Mouse (Mus musculus) testis, postnatal 10 days (tissue): ENCODE data around the gene Fbxw8.
A peak's percentile ranks its signal among the peaks of the same experiment; 100 is the strongest.

Experiments
- DNase-seq: peaks from one replicate; pipeline ENCODE4 v3.0.0; 2021; ENCODE audit warnings: low spot score

Gene Fbxw8

DNA sequence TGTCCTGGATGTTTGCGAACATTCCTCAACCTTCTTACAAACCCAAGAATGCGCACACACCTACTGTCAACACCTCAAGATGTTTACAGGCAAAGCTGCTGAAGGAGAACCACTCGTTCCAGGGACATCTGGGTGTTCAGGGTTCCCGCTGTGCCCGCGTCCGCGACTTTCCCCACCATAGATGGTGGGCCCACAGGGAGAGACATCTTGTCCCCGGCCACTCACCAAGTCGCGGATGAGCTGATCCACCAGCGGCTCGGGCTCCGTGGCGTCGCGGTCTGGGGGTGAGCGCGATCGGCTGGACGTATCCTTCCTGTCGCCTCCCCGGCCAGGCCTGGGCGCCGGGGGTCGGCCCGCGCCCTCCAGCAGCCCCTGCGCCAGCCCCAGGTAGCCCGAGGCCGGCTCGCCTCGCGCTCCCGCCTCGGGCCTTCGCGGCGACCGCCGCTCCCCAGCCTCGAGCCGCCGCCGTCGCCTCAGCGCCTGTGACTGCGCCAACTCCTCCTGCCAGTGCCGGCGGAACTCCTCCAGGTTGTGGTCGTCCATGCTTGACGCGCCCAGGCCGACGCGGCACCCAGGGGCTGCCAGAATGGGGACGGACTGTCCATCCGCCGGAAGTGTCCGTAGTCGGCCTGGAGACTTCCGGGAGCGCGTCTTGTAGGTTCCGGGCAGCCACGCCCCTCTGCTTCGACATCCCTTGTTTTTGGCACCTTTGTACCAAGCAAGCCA, at the start of gene Fbxw8:
TSS of gene Fbxw8 (minus strand) at position 626 of the 726 bp plus-strand sequence.
- DNase-seq: peak; percentile 93

DNA sequence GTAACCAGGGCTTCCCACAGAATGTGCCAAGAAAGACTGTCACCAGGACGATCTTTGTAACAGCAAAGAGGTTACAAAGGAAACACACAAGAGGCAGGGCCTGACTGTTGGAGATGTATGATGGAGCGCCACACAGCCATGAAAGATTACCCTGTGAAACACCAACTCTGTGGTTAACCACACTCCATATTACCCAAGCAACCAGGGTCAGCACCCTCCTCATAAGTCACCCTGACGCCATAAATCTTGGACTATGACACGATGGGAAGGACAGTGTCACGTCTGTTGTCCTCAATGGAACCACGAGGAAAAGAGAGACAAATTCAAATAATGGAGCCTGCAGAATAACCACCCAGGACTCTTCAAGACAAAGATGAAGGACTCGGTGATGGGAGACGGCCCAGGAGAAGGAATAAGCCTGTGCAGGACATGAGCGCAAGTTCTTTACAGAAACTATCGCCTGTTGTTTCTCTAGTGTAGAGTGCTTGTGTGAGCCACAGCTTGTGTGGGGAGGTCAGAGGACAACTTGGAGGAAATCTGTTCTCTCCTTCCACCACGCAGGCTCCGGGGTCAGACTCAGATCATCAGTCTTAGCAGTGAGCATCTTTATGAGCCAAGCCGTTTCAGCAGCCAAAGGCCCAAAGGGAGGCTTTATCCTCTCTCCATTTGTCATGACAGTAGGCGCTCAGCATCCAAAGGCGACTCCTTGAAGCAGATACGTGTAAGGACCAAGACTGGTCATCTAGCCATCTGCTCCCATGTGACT, 49.6 kb upstream of the Fbxw8 start:
- no peak for DNase-seq

DNA sequence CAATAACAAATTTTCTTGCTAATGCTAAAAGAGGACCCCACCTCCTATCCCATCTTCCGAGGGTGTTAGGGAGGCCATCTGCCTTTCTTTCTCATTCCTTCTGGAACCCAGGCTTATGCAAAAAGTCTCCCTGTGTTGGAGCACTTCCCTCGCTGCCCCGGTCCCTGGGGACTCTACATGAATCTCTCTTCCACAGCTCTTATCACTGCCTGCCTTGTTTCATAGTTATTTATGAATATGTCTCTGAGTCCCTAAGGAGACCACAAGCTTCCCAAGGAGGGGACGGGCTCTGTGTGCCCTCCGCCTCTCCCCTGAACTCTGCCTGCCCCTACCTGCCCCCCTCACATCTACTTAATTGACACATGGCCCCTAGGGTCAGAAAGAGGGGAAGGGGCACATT, 44.4 kb upstream of the Fbxw8 start:
- no peak for DNase-seq

DNA sequence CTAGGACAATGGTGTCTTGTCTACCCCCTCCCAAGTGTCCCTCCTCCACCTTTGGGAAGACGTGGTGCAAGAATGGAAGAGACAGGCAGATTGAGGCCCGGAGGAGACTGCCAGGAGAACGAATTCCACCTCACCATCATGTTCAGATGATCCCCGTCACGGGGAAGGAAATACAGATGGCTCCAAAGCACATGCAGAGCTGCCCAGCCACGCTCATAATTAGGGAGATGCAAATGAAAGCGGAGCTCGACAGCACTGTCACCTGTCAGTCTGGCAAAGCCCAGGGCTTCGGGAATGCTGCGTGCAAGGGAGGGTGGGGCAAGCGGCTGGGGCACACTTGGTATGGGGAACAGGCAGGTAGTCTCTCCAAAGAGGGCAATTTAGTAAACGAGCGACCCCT, 42.2 kb upstream of the Fbxw8 start:
- DNase-seq: no peak

DNA sequence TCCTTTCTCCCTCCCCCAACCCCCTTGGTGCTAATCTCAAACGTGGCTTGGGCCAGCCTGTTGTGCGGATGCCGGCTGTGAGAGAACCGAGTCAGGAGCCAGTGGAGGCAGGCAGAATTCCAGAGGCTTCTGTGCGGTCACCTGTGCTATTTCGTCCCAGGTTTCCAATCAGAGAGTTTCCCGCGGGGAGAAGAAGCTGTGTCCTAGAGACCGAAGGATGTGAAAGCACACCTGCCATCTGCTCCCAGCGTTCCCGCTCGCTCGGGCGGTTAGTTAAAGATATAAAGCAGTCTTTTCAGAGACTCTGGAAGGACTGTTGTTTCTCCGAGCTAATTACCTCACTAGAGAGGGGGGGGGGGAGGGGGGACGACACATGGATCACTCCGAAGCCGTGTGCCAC, 37.0 kb upstream of the Fbxw8 start:
- no peak for DNase-seq

DNA sequence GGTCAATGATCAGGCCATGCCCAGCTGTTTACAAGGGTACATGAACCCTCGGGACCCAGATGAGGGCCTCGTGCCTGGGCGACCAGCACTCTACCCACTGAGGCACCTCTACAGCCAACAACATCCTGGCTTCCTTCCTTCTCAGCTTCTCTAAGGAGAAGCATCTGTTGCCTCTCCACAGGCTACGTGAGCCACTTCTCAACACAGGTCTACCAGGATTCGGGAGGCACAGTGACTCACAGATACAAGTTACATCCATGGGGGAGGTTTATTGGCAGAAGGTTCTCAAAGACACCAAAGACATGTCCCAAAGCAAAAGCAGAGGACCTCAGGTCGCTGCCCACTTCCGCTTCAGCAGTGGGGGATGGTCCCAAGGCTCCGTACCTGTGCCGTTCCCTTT, 35.2 kb upstream of the Fbxw8 start:
- DNase-seq: no peak

DNA sequence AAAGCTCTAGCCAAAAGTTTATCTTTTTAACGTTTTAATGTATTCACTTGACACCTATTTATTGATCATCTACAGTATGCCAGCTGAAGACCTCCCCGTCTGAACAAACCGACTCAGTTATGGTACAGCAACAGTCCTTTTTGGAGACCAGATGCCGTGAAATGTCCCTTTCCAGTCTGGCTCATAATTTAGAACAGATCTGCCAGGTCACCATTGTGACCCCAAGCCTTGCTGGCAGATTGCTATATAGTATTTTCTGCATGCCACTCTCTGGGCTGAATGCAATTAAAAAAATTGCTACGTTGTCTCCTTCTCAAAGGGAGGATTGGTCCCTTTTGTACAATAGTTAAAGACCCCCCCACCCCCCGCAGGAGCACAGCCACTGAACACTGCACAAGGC, 33.1 kb upstream of the Fbxw8 start:
- DNase-seq: no peak

DNA sequence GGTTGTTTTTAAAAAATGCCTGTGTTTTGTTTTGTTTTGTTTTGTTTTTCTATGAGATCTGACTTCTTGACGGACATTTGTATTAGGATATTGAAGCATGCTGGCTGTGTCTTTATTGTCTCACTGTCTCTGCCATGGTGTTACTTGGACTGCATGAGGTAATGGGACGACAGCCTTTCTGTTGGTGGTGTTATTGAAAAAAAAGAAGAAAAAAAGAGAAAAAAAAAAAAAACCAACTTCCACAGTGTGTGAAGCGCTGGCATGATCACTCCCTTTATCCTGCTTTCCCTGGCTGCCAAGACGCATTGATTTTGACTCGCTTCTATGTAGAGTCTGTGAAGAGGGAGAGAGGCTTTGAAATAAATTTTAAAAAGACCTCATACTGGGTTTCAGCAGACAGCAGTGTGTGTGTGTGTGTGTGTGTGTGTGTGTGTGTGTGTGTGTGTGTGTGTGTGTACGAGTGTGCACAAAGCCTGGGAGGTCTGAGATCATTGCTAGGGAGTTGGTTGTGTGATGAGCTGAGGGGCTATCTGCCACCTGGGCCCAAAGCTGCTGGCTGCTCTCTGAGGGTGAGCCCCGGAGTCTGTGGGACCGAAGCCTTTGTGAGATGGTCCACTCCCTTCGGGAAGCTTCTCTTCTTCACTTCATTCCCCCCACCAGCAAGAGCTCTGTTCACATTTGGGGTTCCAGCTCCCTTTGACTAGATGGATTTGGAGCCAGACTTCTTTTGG, 31.8 kb upstream of the Fbxw8 start:
- no peak for DNase-seq

DNA sequence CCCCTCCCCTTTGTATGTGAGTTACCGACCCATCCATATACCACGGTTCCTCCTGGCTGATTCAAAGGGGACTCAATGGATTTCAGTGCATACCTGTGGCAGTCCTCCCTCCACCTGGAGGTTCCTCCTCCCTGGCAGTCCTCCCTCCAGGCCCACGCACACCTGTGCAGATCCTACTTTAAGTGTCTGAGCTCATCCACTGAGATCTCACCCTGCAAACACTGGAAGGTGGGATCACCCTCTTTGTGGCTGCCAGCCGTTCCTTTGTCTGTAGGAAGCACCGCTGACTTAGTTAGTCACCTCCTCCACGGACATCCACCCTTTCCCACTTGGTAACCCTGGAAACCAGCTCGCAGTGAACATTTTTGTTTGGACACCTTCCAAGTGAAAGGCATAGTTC, 22.4 kb upstream of the Fbxw8 start:
- no peak for DNase-seq

DNA sequence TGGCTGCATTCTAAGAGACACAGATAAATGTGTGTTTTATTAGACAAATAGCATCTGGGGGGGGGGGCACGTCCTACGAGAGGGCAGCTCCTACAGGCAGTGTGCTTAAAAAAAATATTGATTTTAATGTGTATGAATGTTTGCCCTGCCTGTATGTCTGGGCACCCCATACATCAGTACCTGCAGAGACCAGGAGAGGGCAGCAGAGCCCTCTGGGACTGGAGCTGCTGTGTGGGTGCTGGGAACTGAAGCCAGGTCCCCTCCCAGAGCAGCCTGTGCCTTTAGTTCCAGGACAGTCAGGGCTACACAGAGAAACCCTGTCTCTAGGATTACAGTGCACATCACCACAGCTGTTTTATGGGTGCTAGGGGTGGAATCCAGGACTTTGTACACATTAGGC, 19.9 kb upstream of the Fbxw8 start:
- DNase-seq: no peak

DNA sequence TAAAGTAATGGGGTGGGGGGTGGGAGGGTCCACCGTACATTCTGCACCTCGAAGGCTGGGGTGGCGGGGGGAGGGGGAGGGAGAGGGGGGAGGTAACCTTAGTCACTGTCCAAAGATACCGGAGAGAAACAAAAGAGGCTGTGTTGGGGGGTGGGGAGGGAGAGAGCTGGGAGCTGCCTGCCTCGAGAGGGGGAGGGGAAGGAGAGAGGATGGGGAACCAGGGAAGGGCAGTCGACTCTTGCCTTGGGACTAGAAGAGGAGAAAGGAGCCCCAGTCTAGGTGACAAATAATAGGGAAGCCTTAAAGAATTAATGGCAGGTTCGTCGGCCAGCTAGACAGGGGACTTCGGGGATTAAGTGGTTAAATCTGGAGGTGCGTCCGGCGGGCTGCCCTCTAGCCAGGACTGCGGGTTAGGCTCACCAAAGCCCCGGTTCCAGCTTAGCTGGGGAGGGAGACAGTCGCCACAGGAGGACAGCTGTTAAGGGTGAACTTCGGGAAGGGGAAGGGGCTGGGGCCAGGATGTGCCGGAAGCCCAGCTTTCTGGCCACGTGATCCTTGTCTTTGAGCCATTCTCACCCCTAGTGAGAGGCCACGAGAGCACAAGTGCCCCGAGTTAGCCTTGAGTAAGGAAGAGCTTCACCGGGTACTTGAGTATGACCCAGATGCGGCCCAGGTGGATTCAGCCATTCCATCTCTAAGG, 19.2 kb upstream of the Fbxw8 start:
- DNase-seq: no peak

DNA sequence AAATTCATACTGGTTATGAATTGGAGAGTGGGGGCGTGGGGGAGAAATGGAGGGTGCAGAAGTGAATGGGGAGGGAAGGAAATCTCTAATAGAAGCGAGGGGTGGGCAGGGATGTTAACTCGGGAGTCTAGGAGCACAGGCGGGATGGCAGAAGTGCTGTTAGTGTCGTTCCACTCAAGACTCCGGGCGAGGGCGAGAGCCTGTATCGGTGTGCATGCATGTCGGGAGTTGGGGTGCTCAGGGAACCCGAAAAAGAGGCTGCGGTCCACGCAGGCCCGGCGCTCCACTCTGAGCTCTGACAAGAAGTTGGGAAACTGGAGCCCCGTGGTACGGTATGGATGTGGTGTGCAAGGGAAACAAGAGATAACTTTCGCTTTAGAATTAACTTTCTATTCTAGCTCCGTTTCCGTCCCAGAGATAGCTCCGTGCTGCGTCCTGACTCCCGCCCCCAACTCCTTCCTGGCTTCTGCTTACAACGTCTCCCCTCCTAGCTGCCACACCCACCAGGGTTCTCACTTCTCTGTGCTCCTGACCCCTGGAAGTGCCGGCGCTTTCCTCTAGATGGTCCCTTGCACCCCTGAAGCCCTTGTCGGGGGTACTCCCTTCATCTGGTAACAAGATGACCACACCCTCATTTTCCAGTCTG, 16.9 kb upstream of the Fbxw8 start:
- DNase-seq: no peak

DNA sequence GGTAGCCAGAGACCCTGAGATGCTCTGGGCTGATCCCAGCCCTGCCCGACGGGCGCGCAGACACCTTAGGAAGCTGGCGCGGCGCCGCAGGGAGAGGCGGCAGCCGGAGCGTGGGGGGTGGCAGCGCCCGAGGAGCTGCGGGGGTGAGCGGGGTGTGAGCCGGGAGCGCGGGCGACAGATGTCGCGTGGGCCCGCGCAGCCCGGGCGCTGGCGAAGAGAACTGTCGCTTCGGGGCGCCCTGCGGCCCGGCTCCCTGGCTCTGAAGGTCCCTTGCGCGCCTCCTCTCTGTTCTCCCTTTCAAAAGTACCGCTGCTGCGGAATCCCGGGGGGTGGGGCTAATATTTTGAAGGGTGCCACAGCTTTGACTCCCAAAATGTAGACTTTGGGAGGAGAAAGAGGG, 16.4 kb upstream of the Fbxw8 start:
- no peak for DNase-seq

DNA sequence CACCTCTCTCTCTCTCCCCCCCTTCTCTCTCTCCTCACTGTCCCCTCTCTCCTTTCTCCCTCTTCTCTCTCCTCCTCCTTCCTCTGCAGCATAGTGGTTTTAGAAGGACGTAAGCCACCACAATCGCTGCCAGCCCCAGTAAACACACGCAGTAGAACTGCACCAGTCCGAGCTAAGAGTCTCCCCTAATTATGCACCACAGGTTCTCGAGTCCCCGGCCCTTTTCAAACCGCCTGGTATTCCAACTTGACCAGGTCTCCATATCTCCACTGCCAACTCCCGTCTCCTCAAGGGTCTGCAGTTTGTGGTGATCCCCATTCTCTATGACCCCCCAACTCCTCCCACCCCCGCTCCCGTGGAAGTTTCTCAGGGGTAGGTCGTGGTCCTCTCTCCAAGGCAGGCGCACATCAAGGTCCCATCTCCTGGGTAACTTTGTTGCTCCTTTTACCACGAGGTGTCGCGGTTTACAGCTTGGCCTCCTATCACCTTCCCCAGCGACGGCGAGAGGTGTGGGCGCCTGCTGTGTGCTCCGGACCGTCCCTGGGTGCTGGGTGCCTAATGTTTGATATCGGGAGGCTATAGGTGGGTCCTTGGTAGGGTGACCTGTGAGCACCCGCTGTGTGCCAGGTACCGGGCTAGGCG, 15.7 kb upstream of the Fbxw8 start:
- peak; percentile 64 for DNase-seq

DNA sequence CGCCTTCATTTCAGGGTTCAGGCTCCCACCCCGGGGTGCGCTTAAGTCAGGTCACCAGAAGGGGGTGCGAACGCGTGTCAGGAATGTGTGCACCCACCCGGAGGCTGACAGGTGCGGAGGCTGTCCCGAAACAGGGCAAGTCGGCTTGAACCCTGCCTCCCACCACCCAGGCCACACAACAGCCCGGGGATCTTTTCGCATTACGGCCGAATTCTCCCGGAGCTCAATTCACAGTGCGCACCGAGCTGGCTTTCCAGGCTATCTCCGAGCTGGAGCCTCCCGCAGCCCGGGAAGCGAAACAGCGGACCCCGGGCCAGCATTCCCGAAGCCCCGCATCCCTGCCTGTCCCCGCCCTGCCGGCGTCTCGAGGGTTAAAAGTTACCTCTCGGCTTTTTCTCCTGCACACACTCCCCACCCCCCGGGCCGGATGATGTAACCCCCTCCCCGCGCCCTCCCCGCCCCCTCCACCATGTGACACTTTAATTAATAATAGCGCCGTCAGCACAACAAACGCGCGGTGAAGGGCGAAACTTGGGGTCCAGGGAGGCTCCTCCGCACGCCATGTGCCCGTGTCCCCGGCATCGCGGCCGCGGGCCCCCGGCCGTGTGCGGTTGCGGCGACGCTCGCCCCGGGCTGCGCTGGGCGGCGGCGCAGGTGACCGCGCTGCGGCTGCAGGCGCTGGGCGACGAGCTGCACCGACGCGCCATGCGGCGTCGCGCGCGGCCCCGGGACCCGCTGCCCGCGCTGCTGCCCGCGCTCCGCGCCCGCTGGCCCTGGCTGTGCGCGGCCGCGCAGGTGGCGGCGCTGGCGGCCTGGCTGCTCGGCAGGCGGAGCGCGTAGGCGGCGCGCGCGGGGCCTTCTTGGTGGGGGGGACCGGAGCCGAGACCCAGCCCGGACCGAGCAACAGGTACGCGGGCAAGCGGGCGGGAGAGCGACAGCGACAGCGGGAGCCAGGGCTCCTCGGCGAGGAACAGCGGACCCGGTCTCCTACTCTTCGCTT, 14.3 kb upstream of the Fbxw8 start:
- no peak for DNase-seq

DNA sequence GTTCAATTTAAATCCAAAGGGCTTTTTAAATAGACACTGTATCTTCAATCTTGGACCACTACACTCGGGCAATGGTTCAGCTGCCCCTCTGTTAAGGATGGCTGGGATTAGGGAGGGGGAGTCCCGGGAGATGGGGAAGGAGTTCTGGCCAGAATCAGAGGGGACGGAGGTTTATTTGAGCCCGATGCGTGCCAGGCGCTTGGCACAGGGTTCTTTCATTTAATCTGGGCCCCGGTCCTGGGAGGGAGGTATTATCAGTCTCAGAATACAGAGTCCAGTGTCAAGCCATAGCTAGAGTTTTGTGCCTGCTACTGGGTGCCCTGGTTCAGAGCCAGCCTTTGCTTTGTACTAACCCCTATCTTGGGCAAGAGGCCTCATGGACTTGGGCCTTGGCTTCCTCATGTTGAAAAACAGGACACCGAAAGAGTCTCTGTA, 12.3 kb upstream of the Fbxw8 start:
- no peak for DNase-seq

DNA sequence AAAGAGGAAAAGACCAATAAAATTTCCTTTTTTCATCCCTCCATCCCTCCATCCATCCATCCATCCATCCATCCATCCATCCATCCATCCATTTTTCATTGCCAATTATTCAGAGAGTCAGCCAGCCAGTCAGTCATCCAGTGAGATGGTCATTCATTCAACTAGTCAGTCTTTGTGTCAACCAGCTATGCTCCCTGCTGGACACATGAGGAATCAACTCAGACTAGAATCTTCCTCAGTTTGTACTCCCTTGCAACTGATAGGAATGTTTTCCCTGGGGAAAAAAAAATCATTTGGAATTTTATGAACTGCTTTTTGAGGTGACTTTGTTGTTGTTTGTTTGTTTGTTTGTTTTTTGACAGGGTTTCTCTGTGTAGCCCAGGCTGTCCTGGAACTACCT, 10.2 kb upstream of the Fbxw8 start:
- DNase-seq: no peak

DNA sequence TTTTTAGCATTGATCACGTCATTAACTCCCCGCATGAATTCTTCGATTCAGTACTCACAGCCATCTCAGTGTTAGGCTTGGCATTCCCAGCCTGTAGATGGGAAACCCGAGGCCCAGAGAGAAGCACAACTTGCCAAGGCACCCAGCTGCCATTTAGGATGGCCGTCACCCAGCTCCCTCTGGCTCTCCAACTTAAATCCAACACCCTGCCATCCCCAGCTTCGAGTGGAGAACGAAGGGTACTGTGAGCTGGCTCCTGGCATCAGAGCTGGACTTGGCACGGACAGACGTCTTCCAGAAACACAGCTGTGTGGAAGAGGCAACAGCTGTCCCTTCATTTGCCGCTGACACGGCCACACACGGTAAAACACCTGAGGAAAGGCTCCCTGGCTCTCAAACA, 9.3 kb upstream of the Fbxw8 start, which contains the start of gene Hrk:
TSS of gene Hrk (plus strand) at position 68 of the 400 bp plus-strand sequence.
- no peak for DNase-seq

DNA sequence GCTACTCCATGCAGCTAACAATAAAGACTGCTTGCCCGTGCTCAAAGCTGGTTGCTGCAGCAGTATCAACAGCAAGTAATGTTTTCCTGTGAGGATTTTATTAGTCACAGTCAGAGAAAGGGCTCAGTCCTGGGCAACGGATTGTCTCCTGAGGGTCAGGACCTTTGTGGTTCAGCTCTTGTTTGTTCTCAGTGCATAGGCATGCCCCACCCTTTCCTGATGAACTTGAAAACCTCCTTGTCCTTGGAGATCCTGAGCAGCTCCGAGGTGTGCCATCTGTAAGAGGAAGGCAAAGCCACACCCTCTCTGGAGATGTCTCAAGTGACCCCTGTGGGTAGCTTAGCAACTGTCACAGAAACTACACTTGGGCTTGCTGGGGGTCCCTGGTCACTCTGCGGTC, 5.4 kb upstream of the Fbxw8 start:
- no peak for DNase-seq

DNA sequence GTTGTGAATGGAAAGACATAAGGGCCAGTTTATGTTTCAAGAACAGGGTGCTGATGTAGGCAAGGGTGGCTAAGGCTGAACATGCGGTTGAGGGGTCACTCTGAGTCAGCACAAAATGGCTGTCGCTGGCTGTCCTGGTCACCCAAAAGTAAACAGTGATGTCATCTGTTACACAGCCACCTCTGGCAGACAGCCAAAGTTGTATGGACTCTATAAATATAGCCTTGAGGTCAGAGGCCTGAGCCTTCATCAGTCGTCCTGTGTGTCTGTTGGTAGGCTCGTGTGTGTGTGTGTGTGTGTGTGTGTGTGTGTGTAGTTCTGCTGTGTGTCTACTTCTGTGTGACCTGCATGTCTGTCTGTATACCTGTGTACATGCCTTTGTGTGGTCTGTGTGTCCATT, 1.7 kb upstream of the Fbxw8 start:
- no peak for DNase-seq
